Mouse (Mus musculus) cerebellum, postnatal 10 days (tissue): ENCODE results near the gene Fam193b.

ENCODE experiments used
- DNase-seq, 2 experiments: peaks; one replicate each; pipeline ENCODE4 v3.0.0; 2021; ENCODE audit warnings: mixed read lengths in 2 of 2

Fam193b gene

DNA sequence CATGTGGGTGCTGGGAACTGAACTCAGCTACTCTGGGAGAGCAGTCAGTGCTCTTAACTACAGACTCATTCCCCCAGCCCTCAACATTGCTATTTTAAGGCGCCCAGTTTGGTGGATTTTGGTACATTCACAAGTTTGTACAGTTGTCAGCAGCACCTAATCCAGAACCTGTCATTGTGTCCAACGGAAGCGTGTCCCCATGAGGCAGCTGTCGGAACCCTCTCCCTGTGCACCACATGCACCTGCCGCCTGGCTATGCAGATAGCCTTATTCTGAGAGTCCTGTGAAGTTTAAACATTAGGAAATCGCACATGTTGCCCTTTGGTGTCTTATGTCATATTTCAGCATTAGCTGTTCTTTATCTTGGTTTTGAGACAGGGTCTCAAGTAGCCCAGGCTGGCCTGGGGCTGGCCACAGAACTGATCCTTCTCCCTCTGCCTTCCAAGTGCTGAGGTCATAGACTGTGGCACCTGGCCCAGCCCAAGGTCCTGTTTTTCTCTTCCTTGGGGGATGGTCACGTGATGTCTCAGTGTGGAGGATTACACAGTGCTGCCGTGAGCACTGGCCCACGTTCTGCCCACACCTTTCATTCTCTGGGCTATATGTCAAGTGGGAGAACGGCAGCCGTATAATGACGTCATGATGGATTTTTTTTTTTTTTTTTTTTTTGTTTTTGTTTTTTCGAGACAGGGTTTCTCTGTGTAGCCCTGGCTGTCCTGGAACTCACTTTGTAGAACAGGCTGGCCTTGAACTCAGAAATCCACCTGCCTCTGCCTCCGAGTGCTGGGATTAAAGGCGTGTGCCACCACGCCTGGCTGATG lies 45.0 kb downstream of the Fam193b start:
- DNase-seq = peak in 1 of 2 experiments; percentile 16

DNA sequence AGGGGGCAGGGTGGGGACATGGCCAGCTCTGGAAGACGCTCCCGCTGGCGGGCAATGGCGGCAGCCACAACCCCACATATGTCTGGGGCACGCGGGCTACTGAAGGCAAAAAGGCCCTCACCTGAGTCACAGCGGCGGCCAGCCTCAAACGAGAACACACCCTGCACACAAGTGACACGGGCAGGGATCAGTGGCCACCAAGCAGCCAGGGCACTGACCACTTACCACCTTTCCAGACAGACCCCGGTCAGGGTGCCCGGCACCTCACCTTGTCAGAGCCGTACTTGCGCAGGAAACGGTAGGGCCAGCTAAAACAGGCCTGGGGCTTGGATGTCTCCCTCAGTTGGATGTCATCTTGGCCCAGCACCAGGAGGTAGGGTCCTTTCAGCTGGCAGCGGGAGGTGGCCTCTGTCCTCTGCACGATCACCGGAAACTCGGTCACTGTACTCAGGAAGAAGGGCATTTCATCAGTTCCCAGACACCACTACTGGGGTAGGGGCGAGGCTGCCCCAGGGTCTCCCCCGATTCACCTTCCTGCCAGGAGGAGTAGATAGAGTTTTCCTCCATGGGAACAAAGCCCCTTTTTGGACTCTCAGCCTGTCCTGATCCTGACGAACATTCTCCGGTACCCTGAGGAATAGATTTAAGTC lies 46.8 kb downstream of the Fam193b start:
- DNase-seq = no peak

DNA sequence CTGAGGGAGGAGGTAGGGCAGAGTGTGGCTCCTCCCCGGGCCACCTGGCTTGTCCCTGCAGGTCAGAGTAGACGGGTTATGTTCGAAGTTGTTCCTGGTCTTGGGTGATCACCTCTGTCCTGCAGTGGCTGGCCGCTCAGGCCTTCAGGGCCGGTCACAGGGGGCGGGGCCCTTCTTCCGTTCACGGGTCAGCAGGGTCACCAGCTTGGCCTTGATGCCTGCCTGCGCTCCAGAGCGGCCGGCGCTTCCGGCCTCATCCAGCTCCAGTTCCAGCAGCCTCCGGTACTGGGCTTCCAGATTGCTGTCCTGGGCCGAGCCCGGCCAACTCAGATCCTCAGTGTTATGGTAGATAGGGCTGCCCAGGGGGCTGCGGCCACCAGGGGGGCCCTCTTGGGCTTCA lies 47.6 kb downstream of the Fam193b start:
- DNase-seq = no peak

DNA sequence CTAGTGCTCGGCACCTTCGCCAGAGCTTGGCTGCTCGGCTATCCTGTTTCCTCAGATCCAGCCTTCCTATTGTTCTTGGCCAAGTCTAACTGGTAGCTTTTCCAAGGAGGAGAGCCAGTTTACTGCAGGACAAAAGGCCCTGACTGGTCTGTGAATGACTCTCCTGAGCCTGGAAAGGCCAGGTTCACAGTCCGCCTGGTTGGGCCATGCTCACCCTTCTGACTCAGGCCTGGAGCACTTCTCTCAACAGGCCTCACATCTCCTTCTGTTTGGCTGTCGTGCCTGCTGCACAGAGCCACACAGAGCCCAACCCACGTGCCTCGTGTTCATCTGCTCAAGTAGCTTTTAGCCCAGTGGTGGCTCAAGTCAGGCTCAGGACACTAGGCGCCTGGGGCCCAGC lies 48.2 kb downstream of the Fam193b start:
- DNase-seq = no peak

DNA sequence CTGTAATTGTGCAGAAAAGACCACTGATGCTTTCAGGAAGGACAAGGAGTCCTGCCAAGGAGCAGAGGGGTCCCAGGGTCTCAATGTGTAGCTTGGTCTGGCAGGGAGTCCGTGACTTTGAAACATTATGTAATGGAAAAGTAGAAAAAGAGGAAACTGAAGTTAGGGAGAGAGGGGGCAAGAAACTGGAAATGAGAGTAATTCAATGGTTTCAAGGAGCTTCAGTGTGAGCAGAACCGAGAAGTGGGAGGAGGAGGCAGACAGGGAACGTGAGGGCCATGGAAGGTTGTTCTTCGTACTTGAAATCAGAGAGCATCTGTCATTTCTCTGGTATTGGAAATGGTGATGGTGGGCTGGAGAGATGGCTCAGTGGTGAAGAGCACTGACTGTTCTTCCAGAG lies 51.3 kb downstream of the Fam193b start:
- no peak for DNase-seq

DNA sequence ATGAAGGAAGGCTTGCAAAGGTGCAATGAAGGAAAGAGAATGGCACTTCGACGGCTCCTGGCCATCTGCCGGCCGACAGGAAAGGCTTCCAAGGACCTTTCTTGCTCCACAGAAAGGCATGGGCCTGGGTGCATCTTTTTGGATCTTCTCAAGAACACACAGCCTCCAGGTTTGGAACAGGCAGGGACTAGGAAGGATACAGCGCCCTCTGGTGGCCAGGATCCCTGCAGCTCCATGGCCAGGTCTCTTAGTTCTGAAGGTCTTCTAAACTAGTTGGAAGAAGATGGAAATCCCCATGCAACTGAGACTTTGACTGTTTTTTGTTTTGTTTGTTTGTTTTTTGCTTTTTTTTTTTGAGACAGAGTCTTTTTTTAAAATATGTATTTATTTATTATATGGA lies 54.0 kb downstream of the Fam193b start:
- peak; percentile 95 to 98 for DNase-seq

DNA sequence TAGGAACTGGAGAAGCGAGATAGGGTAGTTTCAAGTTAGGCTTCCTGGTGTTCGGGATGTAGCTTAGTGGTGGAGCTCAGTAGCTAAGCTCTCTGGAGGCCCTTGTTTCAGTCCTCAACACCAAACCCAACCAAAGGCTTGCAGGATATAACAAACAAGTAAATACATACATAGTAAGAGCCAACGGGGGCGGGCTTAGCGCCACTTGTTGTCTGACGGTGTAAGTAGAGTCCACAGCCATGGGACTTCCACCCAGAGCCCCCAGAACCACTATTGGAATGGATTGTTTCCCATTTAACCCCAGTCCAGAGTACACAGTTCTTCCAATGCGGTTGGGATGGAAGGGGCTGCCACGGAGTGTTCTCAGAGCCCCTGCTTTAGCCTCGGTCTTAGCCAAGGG lies 57.1 kb downstream of the Fam193b start:
- DNase-seq = peak in 1 of 2 experiments; percentile 32

DNA sequence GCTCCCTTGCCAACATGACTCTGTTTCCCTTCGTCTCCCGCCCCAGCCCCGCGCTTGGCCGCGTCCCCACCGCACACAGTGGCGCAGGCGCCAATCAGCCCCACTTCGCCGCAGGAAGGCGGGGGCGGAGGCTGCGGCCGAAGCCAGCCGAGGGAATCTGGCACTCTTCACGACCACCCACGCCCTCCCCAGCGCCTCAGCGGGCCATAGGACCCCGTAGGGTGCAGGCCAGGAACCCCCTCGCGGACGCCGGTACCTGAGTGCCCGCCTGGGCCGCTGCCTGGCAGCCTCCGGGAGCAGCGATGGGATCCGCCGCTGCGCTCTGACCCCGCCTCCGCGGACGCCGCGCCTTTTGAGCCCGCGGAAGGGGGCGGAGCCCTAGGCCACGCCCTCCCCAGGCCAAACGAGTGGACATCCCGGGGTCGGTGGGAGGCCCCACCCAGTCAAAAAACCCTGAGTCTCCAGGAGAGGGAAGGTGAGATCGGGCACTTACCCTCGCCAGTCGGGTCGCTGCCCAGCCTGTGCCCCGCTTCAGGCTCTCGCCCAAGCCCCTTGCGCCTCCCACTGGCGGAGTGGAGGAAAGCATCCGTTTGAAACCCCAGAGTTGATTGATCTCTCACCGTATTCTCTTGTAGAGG lies 57.7 kb downstream of the Fam193b start, which contains the start of gene Pdlim7:
Gene Pdlim7, minus strand, starts transcription at position 566 of the 638 bp plus-strand sequence.
- DNase-seq = peak; percentile 95 to 96

DNA sequence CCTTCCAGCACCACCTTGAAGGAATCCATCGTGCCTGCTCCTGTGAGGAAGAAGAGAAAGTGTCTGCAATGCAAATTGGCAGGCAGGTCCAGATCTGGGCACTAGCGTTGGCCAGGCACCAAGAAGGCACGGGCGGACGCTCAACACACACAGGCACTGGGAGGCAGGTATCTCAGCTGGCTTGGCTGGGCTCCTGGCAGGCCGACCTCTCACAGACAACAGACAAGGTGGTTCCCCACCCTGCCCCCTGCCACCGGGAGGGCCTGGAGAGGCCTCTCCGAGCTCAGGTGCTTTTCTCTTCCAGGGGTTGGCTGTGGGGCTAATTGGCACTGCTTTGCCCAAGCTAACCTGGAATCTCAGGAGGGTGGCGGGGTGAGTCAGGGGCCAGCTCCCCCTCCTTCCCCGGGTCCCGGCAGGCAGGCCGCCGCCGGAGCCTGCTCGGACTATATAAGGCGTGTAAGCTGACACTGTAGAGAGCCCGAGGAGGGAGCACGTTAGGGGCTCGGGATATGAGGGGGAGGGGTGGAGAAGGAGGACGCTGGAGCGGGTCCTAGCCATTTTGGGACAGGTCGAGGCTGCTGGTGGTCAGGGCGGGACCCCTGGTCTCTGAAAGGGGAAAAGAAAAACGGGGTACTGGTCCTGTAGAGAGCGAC lies 58.4 kb downstream of the Fam193b start:
- peak; percentile 80 to 84 for DNase-seq

DNA sequence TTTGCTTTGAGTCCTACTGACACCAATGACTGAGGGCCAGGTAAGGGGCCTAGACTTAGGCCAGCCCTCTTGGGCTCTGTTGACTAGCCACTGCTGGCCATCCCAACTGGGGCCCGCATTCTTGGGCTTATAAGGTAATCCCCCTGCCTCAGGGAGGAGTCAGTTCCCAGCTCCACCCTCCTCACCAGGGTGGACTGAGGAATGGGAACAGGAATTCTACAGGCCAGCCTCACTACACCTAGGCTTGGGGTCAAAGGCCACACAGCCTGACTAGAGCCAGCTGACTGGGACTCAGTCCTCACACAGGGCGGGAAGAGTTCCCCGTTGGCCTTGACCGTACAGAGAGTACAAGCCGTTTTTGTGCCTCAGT lies 59.4 kb downstream of the Fam193b start:
- DNase-seq = no peak

DNA sequence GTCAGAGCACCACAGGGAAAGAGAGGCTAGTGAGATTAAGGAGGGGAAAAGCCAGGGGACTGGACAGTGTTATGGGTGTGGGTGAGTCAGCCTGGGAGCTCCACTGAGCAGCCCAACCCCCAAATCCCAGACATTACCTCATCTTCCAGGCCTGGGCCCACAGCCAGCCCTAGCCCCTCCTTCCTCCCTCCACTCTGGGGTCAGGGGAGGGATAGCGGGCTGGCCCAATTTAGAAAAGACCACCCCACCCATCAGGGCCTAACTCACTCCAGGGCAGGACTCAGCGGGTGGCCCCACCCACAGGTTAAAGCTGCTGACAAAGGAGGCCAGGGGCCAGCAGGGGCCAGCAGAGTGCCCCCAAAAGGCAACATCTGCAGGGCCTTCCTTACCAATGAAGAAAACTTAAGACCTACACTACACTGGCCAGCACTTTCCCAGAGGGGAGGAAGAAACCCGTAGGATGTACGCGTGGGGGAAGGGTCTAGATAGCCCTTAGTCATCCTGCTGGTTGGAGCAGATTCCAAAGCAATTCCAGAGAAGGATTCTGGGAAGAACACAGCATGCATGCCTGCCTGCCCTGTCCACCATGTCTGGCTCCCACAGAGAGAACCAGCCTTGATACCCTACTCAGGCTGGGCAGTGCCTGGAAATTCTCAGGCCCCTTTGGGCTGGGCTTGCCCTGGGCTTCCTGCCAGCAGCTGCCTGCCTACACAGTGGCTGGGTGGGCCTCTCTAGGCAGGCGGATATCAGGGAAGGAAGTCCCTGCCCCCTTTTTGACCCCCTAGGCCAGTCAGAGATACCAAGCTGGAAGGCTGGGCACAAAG lies 60.0 kb downstream of the Fam193b start:
- DNase-seq = peak; percentile 66 to 74

DNA sequence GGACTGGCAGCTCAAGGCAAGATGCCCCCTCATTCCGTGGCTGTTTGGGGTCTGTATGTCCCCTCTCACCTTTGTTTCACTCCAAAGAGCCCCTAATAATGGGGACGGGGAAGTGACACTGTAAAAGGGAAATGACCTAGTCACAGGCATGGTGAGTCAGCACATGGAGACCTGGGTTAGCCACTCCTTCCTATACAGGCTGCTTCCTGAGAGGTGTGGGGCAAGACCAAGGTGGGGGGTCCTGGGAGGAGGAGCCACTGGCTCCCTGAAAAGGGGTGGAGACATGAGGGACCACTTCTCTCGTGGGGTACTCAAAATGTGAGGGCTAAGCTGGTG lies 60.6 kb downstream of the Fam193b start:
- no peak for DNase-seq

DNA sequence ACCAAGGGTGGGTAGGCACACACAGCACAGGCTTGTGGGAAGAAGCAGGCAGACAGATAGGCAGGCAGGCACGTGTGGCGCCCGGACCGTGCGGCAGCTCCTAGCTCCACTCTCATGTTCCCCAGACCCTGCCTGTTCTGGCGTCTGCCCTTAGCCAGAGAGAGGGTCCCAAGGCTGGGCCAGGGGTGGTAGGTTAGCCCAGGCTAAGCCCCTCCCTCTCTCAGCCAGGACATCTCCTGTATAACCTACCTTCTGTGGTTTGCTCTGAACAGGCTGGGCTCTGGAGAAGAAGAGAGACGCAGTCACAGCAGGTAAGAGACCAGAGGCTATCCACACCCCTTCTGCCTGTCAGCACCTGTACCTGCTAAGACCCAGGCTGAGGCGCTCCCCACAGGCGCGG lies 62.4 kb downstream of the Fam193b start:
- DNase-seq = no peak

DNA sequence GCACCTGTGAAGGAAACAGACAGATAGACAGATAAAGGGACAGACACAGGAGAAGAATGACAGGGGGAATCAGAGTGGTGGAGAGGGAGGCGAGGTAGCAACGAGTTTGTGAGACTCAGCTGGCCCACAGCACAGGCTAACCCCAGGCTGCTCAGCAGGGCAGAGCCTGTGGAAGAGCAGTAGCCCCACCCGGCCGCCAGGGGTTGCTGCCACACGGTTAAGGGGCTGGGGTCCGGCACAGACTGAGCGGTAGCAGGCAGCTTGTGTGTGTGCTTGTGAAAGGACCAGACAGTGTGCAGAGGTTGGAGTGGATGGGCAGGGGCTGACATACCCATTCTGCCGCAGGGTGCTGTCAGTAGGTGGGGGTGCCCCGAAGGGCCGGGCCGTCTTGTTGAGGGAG lies 63.0 kb downstream of the Fam193b start:
- DNase-seq = peak in 1 of 2 experiments; percentile 27

DNA sequence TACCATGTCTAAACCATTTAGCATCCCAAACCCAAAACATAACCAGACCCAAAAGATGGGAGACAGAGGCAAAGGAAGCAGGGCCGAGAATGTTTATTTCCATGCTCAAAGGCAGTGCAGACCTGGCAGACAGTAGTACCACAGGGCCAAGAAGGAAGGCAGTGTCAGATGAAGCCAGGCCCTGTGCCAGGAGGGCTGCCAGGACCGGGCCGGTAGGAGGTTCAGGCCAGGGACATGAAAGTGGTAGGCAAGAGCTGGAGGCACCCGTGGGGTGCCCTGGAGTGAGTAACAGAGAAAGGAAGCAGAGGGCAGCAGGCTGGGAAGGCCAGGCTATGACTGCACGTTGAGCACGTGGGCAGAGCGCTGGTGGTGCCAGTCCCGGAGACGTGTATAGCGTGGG lies 64.2 kb downstream of the Fam193b start:
- DNase-seq = peak; percentile 76 to 82

DNA sequence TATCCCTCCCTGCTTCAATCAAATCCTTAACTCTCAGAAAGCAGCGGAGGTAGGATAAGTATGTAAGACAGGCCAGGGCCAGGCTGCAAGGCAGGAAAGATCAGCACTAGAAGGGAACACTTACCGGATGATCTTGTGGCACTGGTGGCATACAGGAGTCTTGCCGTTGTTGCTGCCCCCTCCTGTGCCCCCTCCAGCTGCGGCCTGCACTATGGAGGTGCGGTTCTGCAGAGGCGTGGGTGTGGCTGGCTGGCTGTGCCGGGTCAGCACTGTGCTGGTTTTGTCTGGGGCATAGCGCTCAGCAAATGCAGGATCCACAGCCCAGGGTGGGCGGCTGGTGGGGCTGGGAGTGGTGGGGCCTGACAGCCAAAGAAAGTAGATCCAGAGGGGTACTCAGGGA lies 65.1 kb downstream of the Fam193b start:
- DNase-seq = no peak

DNA sequence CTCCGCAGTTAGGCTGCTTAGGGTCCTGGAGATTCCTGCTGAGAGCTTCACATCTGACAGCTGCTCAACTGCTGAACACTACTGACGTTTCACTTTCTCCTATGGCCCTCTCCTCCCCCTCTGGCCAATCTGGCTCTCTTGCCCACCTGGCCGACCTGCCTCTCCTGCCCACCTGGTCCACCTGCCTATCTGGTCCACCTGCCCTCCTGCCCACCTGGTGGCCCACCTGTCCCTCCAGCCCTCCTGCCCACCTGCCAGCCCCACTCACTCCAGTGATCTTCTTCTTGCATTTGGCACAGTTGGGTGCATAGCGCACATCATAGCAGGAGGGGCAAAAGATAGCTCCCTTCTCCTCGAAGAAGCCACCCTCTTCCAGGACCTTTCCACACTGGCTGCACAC lies 66.5 kb downstream of the Fam193b start:
- peak; percentile 43 to 48 for DNase-seq

DNA sequence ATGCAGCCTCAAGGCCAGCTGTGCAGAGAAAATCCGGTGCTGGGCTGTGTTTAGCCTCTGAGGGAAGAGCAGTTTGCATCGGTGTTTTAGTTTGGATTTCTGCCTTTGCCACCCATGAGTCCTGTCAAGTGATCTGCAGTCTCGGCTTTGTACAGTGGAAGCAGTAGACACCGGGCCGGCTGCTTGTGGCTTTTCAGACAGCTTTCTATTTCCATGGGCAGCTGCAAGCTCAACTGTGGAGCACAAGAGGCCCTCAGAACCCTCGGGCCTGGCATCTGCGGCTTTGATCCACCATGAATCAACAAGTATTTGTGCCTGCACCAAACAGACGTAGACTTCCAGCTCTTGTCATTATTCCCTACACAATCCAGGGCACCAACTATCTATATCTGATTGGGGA lies 68.5 kb downstream of the Fam193b start:
- DNase-seq = no peak

DNA sequence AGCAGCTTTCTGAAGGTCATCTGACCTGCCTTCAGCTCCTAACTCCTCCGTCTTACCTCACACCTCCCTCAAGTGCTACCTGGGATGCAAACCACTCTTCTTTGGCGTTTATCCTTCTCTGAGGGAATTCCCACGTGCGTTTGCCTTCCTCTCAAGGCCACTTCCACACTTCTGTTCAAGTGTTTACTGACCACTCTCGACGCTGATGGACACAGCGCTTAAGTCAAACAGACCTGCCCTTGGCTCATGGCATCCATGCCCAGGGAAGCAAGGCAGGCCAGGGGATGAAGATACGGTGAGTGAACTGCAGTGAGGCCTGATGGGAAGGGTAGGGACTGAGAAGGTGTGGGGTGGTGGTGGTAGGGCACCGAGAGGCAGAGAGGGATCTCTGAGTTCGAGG lies 70.3 kb downstream of the Fam193b start:
- DNase-seq = no peak

DNA sequence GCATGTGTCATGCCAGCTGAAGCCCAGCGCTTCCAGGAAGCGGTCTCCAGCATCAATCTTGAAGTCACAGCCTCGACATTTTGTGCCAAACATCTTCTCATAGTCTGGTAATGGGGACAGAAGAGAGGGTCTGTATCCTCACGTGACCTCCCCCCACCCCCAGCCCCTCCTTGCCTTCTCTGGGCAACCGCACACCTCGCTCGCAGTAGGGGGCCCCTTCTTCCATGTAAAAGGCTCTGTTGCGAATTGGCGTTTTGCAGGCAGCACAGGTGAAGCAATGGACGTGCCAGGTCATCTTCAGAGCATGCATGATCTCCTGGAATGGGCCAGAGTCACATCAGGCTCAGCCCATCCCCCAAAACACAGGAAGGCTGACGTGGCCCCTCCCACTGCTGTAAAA lies 72.0 kb downstream of the Fam193b start:
- peak; percentile 50 to 56 for DNase-seq

DNA sequence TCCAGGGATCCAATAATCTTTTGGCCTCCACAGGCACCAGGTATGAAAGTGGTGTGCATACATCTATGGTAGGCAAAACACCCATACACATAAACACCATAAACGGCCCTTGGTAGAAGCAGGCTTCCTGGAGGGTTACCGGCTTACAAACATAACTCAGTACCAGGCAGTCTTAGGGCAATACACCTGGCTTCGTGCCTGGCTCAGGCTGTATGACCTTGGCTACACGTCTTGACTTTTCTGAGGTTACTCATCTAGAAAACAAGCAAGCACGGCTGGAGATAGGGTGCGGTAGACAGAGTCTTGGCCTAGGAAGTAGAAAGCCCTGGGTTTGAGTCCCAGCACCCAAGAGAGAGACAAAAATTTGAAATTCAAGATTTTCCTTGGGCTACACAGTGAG lies 74.3 kb downstream of the Fam193b start:
- DNase-seq = peak; percentile 39 to 48

DNA sequence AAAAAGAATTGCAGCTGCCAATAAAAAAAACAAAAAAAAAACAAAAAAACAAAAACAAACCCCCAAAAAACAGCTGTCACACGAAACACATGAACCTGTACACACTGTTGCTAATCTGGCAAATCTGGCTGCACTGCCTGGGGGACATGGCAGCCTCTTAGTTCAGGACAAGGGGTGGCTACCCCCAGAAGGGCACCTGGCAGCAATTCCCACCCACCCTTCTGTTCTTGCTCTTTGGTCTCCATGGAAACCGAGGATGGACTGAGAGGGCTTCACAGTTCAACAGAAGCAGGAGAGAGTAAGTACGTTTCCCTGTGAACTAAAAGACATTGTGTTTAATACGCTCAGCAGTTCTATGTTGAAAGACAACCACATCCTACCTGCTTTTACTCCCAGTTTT lies 75.2 kb downstream of the Fam193b start:
- DNase-seq = peak; percentile 77 to 84
